Mouse (Mus musculus): ENCODE data around the gene Snrk.

Snrk gene

GRCm38 (mm10) chr9:122117112-122117616 lies at the start of gene Snrk:
Snrk (plus strand) TSS chr9:122117266.
- peak; percentile 90 for DNase-seq (ENCODE audit: low read depth, low spot score)

- no peak for DNase-seq (ENCODE audit: low read depth, low spot score)
Observed at GRCm38 (mm10) chr9:122067654-122068053, 49.4 kb upstream of the Snrk start.

GRCm38 (mm10) chr9:122069560-122070174 lies 47.4 kb upstream of the Snrk start:
- no peak for DNase-seq (ENCODE audit: low read depth, low spot score)

- DNase-seq (ENCODE audit: low read depth, low spot score), result no peak
Observed at GRCm38 (mm10) chr9:122073980-122074379, 43.1 kb upstream of the Snrk start.

- DNase-seq (ENCODE audit: low read depth, low spot score), result no peak
Observed at GRCm38 (mm10) chr9:122074575-122074974, 42.5 kb upstream of the Snrk start.

- DNase-seq (ENCODE audit: low read depth, low spot score), result no peak
Observed at GRCm38 (mm10) chr9:122078456-122078855, 38.6 kb upstream of the Snrk start.

GRCm38 (mm10) chr9:122083698-122084097 lies 33.4 kb upstream of the Snrk start:
- DNase-seq (ENCODE audit: low read depth, low spot score), result no peak

GRCm38 (mm10) chr9:122084175-122084574 lies 32.9 kb upstream of the Snrk start:
- DNase-seq (ENCODE audit: low read depth, low spot score), result peak; percentile 69

GRCm38 (mm10) chr9:122084636-122085035 lies 32.4 kb upstream of the Snrk start:
- DNase-seq (ENCODE audit: low read depth, low spot score), result no peak

- peak; percentile 29 for DNase-seq (ENCODE audit: low read depth, low spot score)
Observed at GRCm38 (mm10) chr9:122085055-122085454, 32.0 kb upstream of the Snrk start.

- DNase-seq (ENCODE audit: low read depth, low spot score), result no peak
Observed at GRCm38 (mm10) chr9:122085550-122086205, 31.4 kb upstream of the Snrk start.

- no peak for DNase-seq (ENCODE audit: low read depth, low spot score)
Observed at GRCm38 (mm10) chr9:122087086-122087485, 30.0 kb upstream of the Snrk start.

- no peak for DNase-seq (ENCODE audit: low read depth, low spot score)
Observed at GRCm38 (mm10) chr9:122091171-122091570, 25.9 kb upstream of the Snrk start.

- DNase-seq (ENCODE audit: low read depth, low spot score), result no peak
Observed at GRCm38 (mm10) chr9:122091782-122092228, 25.3 kb upstream of the Snrk start.

- DNase-seq (ENCODE audit: low read depth, low spot score), result no peak
Observed at GRCm38 (mm10) chr9:122094171-122094570, 22.9 kb upstream of the Snrk start.

GRCm38 (mm10) chr9:122096822-122097511 lies 20.1 kb upstream of the Snrk start:
- DNase-seq (ENCODE audit: low read depth, low spot score), result no peak

GRCm38 (mm10) chr9:122097535-122097934 lies 19.5 kb upstream of the Snrk start:
- no peak for DNase-seq (ENCODE audit: low read depth, low spot score)

- no peak for DNase-seq (ENCODE audit: low read depth, low spot score)
Observed at GRCm38 (mm10) chr9:122100584-122101127, 16.4 kb upstream of the Snrk start.

GRCm38 (mm10) chr9:122101196-122101595 lies 15.9 kb upstream of the Snrk start:
- DNase-seq (ENCODE audit: low read depth, low spot score), result no peak

- DNase-seq (ENCODE audit: low read depth, low spot score), result no peak
Observed at GRCm38 (mm10) chr9:122103550-122104284, 13.3 kb upstream of the Snrk start.

- DNase-seq (ENCODE audit: low read depth, low spot score), result no peak
Observed at GRCm38 (mm10) chr9:122104285-122104829, 12.7 kb upstream of the Snrk start.
